Mouse (Mus musculus): ENCODE measurements at regions not wholly inside any gene's neighbourhood (a gene's known extent, or its start where the extent isn't known, plus 50 kb on each side); places are given as distances from the start of the nearest gene placed in this dataset.

DNA sequence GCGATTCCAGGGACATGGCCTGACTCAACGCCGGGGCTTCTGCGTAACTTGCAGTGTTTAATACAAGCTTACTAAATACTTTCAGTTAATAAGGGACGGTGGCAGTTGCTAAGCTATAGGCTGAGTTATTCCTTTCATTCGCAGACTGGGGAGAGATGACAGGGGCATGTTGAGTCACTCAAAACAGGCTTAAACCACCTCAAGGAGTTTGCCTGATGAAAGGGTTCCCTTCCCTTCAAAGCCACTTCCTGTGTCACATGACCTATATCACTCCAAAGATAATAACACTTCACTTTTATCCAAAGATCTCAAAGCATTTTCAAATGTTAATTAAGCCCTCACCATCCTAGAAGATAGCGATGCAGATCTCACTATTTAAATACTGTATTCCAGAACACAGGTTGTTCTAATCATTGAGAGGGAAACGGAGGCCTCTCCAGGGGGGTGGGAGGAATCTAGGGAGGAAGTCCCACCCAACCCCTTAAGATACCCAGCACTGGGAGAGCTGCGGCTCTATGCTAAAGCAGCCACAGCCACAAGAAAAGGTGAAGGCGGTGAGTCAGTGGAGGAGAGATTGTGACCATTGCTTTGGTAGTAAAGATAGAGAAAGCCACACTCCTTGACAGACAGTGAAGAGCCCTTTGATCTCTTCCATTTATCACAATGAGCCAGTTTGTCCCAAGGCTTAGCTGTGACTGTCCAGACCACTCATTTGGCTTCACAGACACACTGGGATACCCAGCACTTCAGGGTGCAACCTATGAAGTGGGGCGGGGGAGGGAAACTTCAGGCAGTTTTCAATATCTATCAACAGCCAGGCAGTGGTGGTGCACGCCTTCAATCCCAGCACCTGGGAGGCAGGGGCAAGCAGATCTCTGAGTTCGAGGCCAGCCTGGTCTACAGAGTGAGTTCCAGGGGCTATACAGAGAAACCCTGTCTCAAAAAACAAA is 182.0 kb upstream of the Cdkn3 start:
- Histone ChIP-seq H3K4me3 (ENCODE audit: control insufficient read depth in 1 of 2, insufficient read depth in 1 of 2, low read depth in 2 of 2, low read length in 2 of 2) (no peak overlapping the region), H3K36me3 (ENCODE audit: control insufficient read depth in 1 of 2, insufficient read depth in 2 of 2, low read length in 2 of 2) (no peaks in the 10 kb centered on the region; a peak in 1 of 4 replicates), H3K9me3 (replicated peaks; ENCODE audit: insufficient read depth, low read length) (no peaks in the 10 kb centered on the region), H3K4me1 (ENCODE audit: control insufficient read depth in 1 of 2, insufficient read depth in 2 of 2, low read length in 2 of 2) (no peaks in the 10 kb centered on the region), H3K9ac (ENCODE audit: control insufficient read depth, low read depth, low read length, poor library complexity, severe bottlenecking) (no peak overlapping the region), H3K79me2 (ENCODE audit: control insufficient read depth, insufficient read depth, low read length, poor library complexity) (no peaks in the 10 kb centered on the region), H3K27ac (ENCODE audit: control insufficient read depth, low read depth, low read length) (no peak overlapping the region), H3K27me3 (ENCODE audit: control insufficient read depth in 1 of 2, insufficient read depth in 2 of 2, low read length in 2 of 2) (no peaks in the 10 kb centered on the region; a peak in 1 of 4 replicates)
- DNase-seq (ENCODE audit: low read depth, low spot score), result peak; percentile 8
- TF ChIP-seq USF1 (IDR thresholded peaks at IDR 0.05; ENCODE audit: low read depth, low read length) (peak; percentile 75), ETS1 (IDR thresholded peaks at IDR 0.05; ENCODE audit: low read depth, low read length) (no peak)

DNA sequence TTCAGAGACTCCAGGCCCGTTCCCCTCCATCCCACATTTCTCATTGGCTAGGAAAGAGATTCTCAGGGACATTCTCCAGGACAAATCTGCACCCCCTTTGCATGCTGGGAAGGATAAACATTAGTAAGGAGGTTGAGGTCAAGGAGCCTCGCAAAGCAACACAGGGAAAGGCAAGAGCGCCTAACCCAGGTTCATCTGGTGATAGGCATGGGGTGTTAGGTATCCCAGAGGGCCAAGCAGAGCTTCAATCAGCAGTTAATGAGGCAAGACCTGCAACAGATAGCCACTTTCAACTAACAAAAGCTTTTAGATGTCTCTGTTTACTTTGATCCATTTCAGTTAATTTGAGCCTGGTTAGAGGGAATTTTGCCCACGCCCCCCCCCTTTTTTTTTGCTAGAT is 184.5 kb upstream of the Cdkn3 start:
- Histone ChIP-seq H3K4me3 (ENCODE audit: control insufficient read depth in 1 of 2, insufficient read depth in 1 of 2, low read depth in 2 of 2, low read length in 2 of 2) (no peak overlapping the region), H3K27ac (ENCODE audit: control insufficient read depth, low read depth, low read length) (no peak overlapping the region), H3K79me2 (ENCODE audit: control insufficient read depth, insufficient read depth, low read length, poor library complexity) (no peaks in the 10 kb centered on the region), H3K36me3 (ENCODE audit: control insufficient read depth in 1 of 2, insufficient read depth in 2 of 2, low read length in 2 of 2) (no peaks in the 10 kb centered on the region; a peak in 1 of 4 replicates), H3K27me3 (ENCODE audit: control insufficient read depth in 1 of 2, insufficient read depth in 2 of 2, low read length in 2 of 2) (no peaks in the 10 kb centered on the region), H3K4me1 (ENCODE audit: control insufficient read depth in 1 of 2, insufficient read depth in 2 of 2, low read length in 2 of 2) (no peaks in the 10 kb centered on the region), H3K9me3 (replicated peaks; ENCODE audit: insufficient read depth, low read length) (no peaks in the 10 kb centered on the region), H3K9ac (ENCODE audit: control insufficient read depth, low read depth, low read length, poor library complexity, severe bottlenecking) (no peak overlapping the region)
- TF ChIP-seq POLR2A (IDR thresholded peaks at IDR 0.05; ENCODE audit: control insufficient read depth in 1 of 2, insufficient read depth in 1 of 2, low read depth in 1 of 2, low read length in 2 of 2, poor library complexity in 1 of 2), result no peak
- TF ChIP-seq TCF12 (IDR thresholded peaks at IDR 0.05; ENCODE audit: low read depth, low read length), result no peak
- TF ChIP-seq POLR2AphosphoS2 (IDR thresholded peaks at IDR 0.05; ENCODE audit: low read length), result no peak
- no peak for TF ChIP-seq MXI1 (IDR thresholded peaks at IDR 0.05; ENCODE audit: low read depth, low read length)
- no peak for TF ChIP-seq BHLHE40 (IDR thresholded peaks at IDR 0.05; ENCODE audit: borderline replicate concordance, low read depth, low read length)
- no peak for TF ChIP-seq MAZ (IDR thresholded peaks at IDR 0.05; ENCODE audit: low read depth, low read length)
- no peak for TF ChIP-seq CHD2 (IDR thresholded peaks at IDR 0.05; ENCODE audit: low read length)
- TF ChIP-seq SMC3 (IDR thresholded peaks at IDR 0.05; ENCODE audit: low read depth, low read length), result no peak
- no peak for TF ChIP-seq CTCF (IDR thresholded peaks at IDR 0.05 in 2 of 3, conservative IDR thresholded peaks at IDR 0.05 in 1 of 3; ENCODE audit: control insufficient read depth in 1 of 3, insufficient read depth in 1 of 3, low read depth in 2 of 3, low read length in 3 of 3, poor library complexity in 1 of 3, severe bottlenecking in 1 of 3)
- DNase-seq (ENCODE audit: low read depth, low spot score), result no peak

DNA sequence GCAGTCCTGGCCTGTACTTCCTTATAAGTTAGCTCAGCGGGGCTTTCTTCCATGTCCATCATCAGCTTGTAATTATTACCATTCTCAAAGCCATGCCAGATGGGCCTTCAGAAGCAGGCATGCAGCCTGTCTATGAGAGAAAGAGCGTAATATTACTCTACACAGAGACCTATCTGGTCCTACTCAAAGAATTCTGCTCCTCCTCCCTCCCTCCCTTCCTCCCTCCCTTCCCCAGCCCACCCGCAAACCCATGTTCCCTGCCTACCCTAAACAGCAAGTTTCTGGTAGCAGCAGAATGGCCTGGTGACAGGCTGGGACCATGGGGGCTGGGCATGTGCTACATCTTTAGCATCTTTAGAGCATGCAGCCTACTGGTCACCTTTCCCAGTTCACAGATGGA is 184.9 kb upstream of the Cdkn3 start:
- Histone ChIP-seq H3K27ac (ENCODE audit: control insufficient read depth, low read depth, low read length) (no peak overlapping the region), H3K27me3 (ENCODE audit: control insufficient read depth in 1 of 2, insufficient read depth in 2 of 2, low read length in 2 of 2) (no peaks in the 10 kb centered on the region), H3K36me3 (ENCODE audit: control insufficient read depth in 1 of 2, insufficient read depth in 2 of 2, low read length in 2 of 2) (no peaks in the 10 kb centered on the region; a peak in 1 of 4 replicates), H3K79me2 (ENCODE audit: control insufficient read depth, insufficient read depth, low read length, poor library complexity) (no peaks in the 10 kb centered on the region), H3K4me3 (ENCODE audit: control insufficient read depth in 1 of 2, insufficient read depth in 1 of 2, low read depth in 2 of 2, low read length in 2 of 2) (no peak overlapping the region), H3K4me1 (ENCODE audit: control insufficient read depth in 1 of 2, insufficient read depth in 2 of 2, low read length in 2 of 2) (no peaks in the 10 kb centered on the region), H3K9ac (ENCODE audit: control insufficient read depth, low read depth, low read length, poor library complexity, severe bottlenecking) (no peak overlapping the region), H3K9me3 (replicated peaks; ENCODE audit: insufficient read depth, low read length) (no peaks in the 10 kb centered on the region)
- TF ChIP-seq UBTF (IDR thresholded peaks at IDR 0.05; ENCODE audit: borderline replicate concordance, insufficient read depth, low read depth, low read length), result no peak
- TF ChIP-seq TCF12 (IDR thresholded peaks at IDR 0.05; ENCODE audit: low read depth, low read length), result no peak
- TF ChIP-seq KAT2A (conservative IDR thresholded peaks at IDR 0.05; ENCODE audit: low read depth, low read length), result no peak
- no peak for TF ChIP-seq ZKSCAN1 (IDR thresholded peaks at IDR 0.05; ENCODE audit: low read depth, low read length)
- TF ChIP-seq GABPA (IDR thresholded peaks at IDR 0.05; ENCODE audit: low read depth, low read length), result no peak
- no peak for TF ChIP-seq POLR2A (IDR thresholded peaks at IDR 0.05; ENCODE audit: control insufficient read depth in 1 of 2, insufficient read depth in 1 of 2, low read depth in 1 of 2, low read length in 2 of 2, poor library complexity in 1 of 2)
- TF ChIP-seq CHD1 (IDR thresholded peaks at IDR 0.05; ENCODE audit: low read depth, low read length), result no peak
- no peak for TF ChIP-seq BHLHE40 (IDR thresholded peaks at IDR 0.05; ENCODE audit: borderline replicate concordance, low read depth, low read length)
- DNase-seq (ENCODE audit: low read depth, low spot score), result no peak
